Mouse (Mus musculus) embryonic facial prominence, embryonic 14.5 days (tissue): ENCODE measurements at regions not wholly inside any gene's neighbourhood (a gene's known extent, or its start where the extent isn't known, plus 50 kb on each side); places are given as distances from the start of the nearest gene placed in this dataset.

Experiments used
- ATAC-seq: fragments of 200-750 bp; cut with Nextera tagmentation; 2 replicates; pipeline ENCODE4 v1.8.0; 2017; ENCODE audit warnings: low read depth, moderate number of reproducible peaks, moderate TSS enrichment
- DNase-seq: peaks from one replicate; pipeline ENCODE4 v3.0.0-alpha.2; 2015; ENCODE audit warnings: low spot score
- H3K27ac ChIP-seq: fragments of 300-500 bp; sonication (generic); replicated peaks from 2 replicates; pipeline ENCODE4 v1.5.1; 2014; ENCODE audit warnings: low read depth, mild to moderate bottlenecking, low read length, moderate library complexity
- H3K27me3 ChIP-seq: fragments of 300-500 bp; sonication (generic); replicated peaks from 2 replicates; pipeline ENCODE4 v1.6.1; 2014; ENCODE audit warnings: low read length; ENCODE audit not compliant: control insufficient read depth, insufficient read depth
- H3K36me3 ChIP-seq: fragments of 300-500 bp; sonication (generic); 2 replicates; pipeline ENCODE4 v1.6.1; 2014; ENCODE audit warnings: low read length, mixed read lengths; ENCODE audit not compliant: control insufficient read depth, insufficient read depth
- H3K4me1 ChIP-seq: fragments of 300-500 bp; sonication (generic); 2 replicates; pipeline ENCODE4 v1.6.1; 2014; ENCODE audit warnings: antibody characterized with exemption, low read length; ENCODE audit not compliant: control insufficient read depth, insufficient read depth
- H3K4me2 ChIP-seq: fragments of 300-500 bp; sonication (generic); 2 replicates; pipeline ENCODE4 v1.6.1; 2014; ENCODE audit warnings: low read depth, mild to moderate bottlenecking, low read length, moderate library complexity, mixed read lengths
- H3K4me3 ChIP-seq: fragments of 300-500 bp; sonication (generic); 2 replicates; pipeline ENCODE4 v1.5.1; 2014; ENCODE audit warnings: low read depth, mild to moderate bottlenecking, low read length
- H3K9ac ChIP-seq: fragments of 300-500 bp; sonication (generic); 2 replicates; pipeline ENCODE4 v1.6.1; 2014; ENCODE audit warnings: low read depth, mild to moderate bottlenecking, low read length, moderate library complexity, mixed read lengths
- H3K9me3 ChIP-seq: fragments of 300-500 bp; sonication (generic); 2 replicates; pipeline ENCODE4 v1.6.1; 2016; ENCODE audit warnings: low read length; ENCODE audit not compliant: control insufficient read depth
- WGBS: fragments of 180-500 bp; shearing (Covaris S2); extraction: QIAGEN DNeasy Blood & Tissue Kit; methylation state at CpG from one replicate; pipeline ENCODE4 v1.1.7; 2014; 5-methylcytosine and 5-hydroxymethylcytosine counted together

GRCm38 (mm10) chr14:76809411-76809810, 227.2 kb upstream of the Ccdc122 start:
- Histone ChIP-seq H3K27me3 (no peaks in the 10 kb centered on the region), H3K4me2 (no peak overlapping the region), H3K4me1 (peaks cover 37% of the 10 kb centered on the region), H3K27ac (no peak overlapping the region), H3K36me3 (no peaks in the 10 kb centered on the region), H3K9me3 (0 out of 2 replicates have a peak, but pooled peaks cover 7% of the 10 kb centered on the region), H3K4me3 (no peak overlapping the region), H3K9ac (no peak overlapping the region)
- ATAC-seq = no peak
- WGBS = 93% methylated on average over 7 of the region's 7 CpGs
- DNase-seq = no peak

GRCm38 (mm10) chr14:76805151-76805785, 231.3 kb upstream of the Ccdc122 start:
- H3K9me3 ChIP-seq = 0 out of 2 replicates have a peak, but pooled peaks cover 7% of the 10 kb centered on the region
- ATAC-seq (no peak), DNase-seq (no peak)
- H3K4me2 ChIP-seq = no peak overlapping the region
- H3K4me3 ChIP-seq = no peak overlapping the region
- H3K27me3 ChIP-seq = no peaks in the 10 kb centered on the region
- peaks cover 22% of the 10 kb centered on the region for H3K4me1 ChIP-seq
- no peaks in the 10 kb centered on the region for H3K36me3 ChIP-seq
- 53% methylated on average over 13 of the region's 13 CpGs for WGBS
- H3K9ac ChIP-seq = no peak overlapping the region
- H3K27ac ChIP-seq = peak overlapping the region; percentile 70

- DNase-seq = no peak
- no peak overlapping the region for H3K4me3 ChIP-seq
- no peak overlapping the region for H3K9ac ChIP-seq
- H3K36me3 ChIP-seq = no peaks in the 10 kb centered on the region
- ATAC-seq = no peak
- peaks cover 27% of the 10 kb centered on the region for H3K4me1 ChIP-seq
- H3K27ac ChIP-seq = peak overlapping the region; percentile 70
- 0 out of 2 replicates have a peak, but pooled peaks cover 7% of the 10 kb centered on the region for H3K9me3 ChIP-seq
- no peaks in the 10 kb centered on the region for H3K27me3 ChIP-seq
- H3K4me2 ChIP-seq = no peak overlapping the region
- 45% methylated on average over 6 of the region's 6 CpGs for WGBS
Measured at GRCm38 (mm10) chr14:76804447-76805150, 232.0 kb upstream of the Ccdc122 start.

- Histone ChIP-seq H3K4me1 (peaks cover 29% of the 10 kb centered on the region), H3K9ac (no peak overlapping the region), H3K9me3 (no peaks in the 10 kb centered on the region), H3K4me2 (no peak overlapping the region), H3K4me3 (no peak overlapping the region), H3K36me3 (no peaks in the 10 kb centered on the region), H3K27ac (peak overlapping the region; percentile 80), H3K27me3 (no peaks in the 10 kb centered on the region)
- ATAC-seq (no peak), DNase-seq (peak; percentile 57)
- 34% methylated on average over 4 of the region's 4 CpGs for WGBS
Measured at GRCm38 (mm10) chr14:76800181-76800580, 236.4 kb upstream of the Ccdc122 start.

DNA sequence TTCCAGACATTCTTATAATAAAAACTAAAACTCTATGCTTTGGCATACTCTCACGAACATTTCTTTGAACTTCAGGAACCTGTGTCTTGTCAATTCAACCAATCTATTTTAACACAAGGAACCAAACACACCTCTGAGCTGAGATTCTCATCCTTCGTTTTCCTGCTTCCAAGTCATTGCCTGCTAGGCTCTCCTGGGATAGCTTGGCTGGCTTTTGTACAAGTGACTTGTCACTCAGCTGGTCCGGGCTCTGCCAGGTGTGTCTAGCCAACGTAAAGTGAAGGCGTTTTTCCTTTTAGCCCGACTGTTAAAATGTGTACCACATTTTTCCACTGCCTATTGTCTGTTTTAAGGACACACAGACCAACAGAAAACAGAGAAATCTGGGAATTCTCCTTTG, 236.8 kb upstream of the Ccdc122 start:
- no peak overlapping the region for H3K4me3 ChIP-seq
- H3K4me2 ChIP-seq = no peak overlapping the region
- H3K27ac ChIP-seq = peak overlapping the region; percentile 80
- ATAC-seq = no peak
- WGBS = 35% methylated on average over 6 of the region's 6 CpGs
- DNase-seq = peak; percentile 70
- H3K27me3 ChIP-seq = no peaks in the 10 kb centered on the region
- H3K36me3 ChIP-seq = no peaks in the 10 kb centered on the region
- H3K9me3 ChIP-seq = no peaks in the 10 kb centered on the region
- H3K4me1 ChIP-seq = peaks cover 24% of the 10 kb centered on the region
- no peak overlapping the region for H3K9ac ChIP-seq

GRCm38 (mm10) chr14:76798925-76799428, 237.6 kb upstream of the Ccdc122 start:
- H3K9me3 ChIP-seq = no peaks in the 10 kb centered on the region
- ATAC-seq (no peak), DNase-seq (peak; percentile 43)
- peak overlapping the region; percentile 80 for H3K27ac ChIP-seq
- H3K9ac ChIP-seq = no peak overlapping the region
- no peak overlapping the region for H3K4me3 ChIP-seq
- peaks cover 17% of the 10 kb centered on the region for H3K4me1 ChIP-seq
- H3K36me3 ChIP-seq = no peaks in the 10 kb centered on the region
- H3K27me3 ChIP-seq = no peaks in the 10 kb centered on the region
- 74% methylated on average over 8 of the region's 8 CpGs for WGBS
- H3K4me2 ChIP-seq = no peak overlapping the region

- H3K4me2 ChIP-seq = no peak overlapping the region
- no peak overlapping the region for H3K4me3 ChIP-seq
- no peak overlapping the region for H3K9ac ChIP-seq
- WGBS = 73% methylated on average over 6 of the region's 6 CpGs
- no peaks in the 10 kb centered on the region for H3K9me3 ChIP-seq
- ATAC-seq = no peak
- DNase-seq = no peak
- H3K27ac ChIP-seq = peak overlapping the region; percentile 78
- peaks cover 14% of the 10 kb centered on the region for H3K4me1 ChIP-seq
- no peaks in the 10 kb centered on the region for H3K27me3 ChIP-seq
- no peaks in the 10 kb centered on the region for H3K36me3 ChIP-seq
Measured at GRCm38 (mm10) chr14:76798488-76798887, 238.1 kb upstream of the Ccdc122 start.

DNA sequence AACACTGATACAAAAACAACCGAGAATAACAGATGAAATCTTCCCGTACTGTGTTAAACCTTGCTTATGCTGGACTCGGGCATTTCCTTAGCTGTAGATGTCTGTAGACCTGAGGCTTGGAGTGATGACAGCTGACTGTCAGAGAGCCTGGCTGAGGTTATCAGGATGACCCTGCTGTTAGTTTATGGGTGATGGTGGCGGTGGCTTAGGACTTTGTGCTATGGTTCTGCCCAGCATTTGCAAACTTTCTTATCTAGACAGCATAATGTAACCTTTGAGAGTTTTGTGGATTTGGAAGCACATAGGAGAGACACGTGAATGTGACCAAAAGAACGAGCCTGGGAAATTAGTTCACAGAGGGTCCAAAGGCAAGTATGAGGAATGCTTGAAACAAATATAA, 239.1 kb upstream of the Ccdc122 start:
- Histone ChIP-seq H3K36me3 (no peaks in the 10 kb centered on the region), H3K9ac (no peak overlapping the region), H3K27ac (no peak overlapping the region), H3K4me3 (no peak overlapping the region), H3K9me3 (no peaks in the 10 kb centered on the region), H3K27me3 (no peaks in the 10 kb centered on the region), H3K4me2 (no peak overlapping the region), H3K4me1 (peaks cover 12% of the 10 kb centered on the region)
- no peak for ATAC-seq
- no peak for DNase-seq
- WGBS = 78% methylated on average over 6 of the region's 6 CpGs
